Mouse (Mus musculus): ENCODE results near the gene Lrrc49. TPM values are rescaled to one million over a fixed set of nuclear protein-coding genes. Genes with fewer than 3 reads are reported as not detected.
A peak's percentile ranks its signal among the peaks of the same experiment; 100 is the strongest.

Gene Lrrc49
- polyA plus RNA-seq, 1 experiment from 2014 or later: 20.3 TPM

DNA sequence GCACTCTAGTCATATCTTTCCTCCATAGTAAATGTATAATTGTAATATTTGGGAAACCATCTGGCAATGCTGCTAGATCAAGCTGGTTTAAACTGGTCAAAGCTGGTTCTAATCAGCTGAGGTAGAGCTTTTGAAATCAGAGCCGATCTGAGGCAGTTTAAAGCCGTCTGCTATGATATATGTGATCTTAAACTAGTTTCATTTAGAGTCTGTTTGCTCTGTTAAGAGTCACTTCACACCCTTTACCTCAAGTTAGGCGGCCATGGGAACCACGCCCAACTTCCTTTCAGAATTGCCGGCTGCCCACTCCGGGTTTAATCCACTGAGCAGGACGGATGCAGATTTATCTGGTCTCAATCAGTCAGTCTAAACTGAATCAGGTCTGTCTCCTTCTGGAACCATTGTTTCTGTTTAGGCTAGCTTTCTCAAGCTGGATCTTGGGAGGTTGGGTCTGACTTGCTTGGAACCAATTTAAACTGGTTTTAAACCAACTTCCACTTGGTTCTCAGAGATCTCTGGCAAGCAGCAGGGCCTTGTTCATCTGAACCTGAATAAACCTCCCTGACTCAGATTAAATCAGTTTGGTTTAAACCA is 144.4 kb downstream of the Lrrc49 start:
- WGBS: 14% methylated on average over 7 of the region's 7 CpGs
- Histone ChIP-seq H3K9ac (replicated peaks) (no peak overlapping the region), H3K27me3 (no peaks in the 10 kb centered on the region), H3K4me2 (no peak overlapping the region), H3K36me3 (no peaks in the 10 kb centered on the region), H3K27ac (no peak overlapping the region), H3K9me3 (no peaks in the 10 kb centered on the region), H3K4me3 (replicated peaks) (no peak overlapping the region), H3K4me1 (replicated peaks) (peaks cover 7% of the 10 kb centered on the region; the same call in 1 of the 2 replicates)
- no peak for ATAC-seq (ENCODE audit: insufficient number of reproducible peaks, insufficient read depth, low FRiP score, low TSS enrichment, low read depth)

- H3K4me2 ChIP-seq: no peak overlapping the region
- H3K36me3 ChIP-seq: no peaks in the 10 kb centered on the region
- no peak for ATAC-seq (ENCODE audit: insufficient number of reproducible peaks, insufficient read depth, low FRiP score, low TSS enrichment, low read depth)
- H3K4me3 ChIP-seq (replicated peaks): no peak overlapping the region
- 88% methylated on average over 12 of the region's 12 CpGs for whole genome bisulfite sequencing
- H3K9me3 ChIP-seq: no peaks in the 10 kb centered on the region
- peaks cover 15% of the 10 kb centered on the region for H3K4me1 ChIP-seq (replicated peaks)
- no peak overlapping the region for H3K9ac ChIP-seq (replicated peaks)
- H3K27ac ChIP-seq: no peak overlapping the region
- no peaks in the 10 kb centered on the region; the same call in 1 of the 2 replicates for H3K27me3 ChIP-seq
These were observed 157.6 kb downstream of the Lrrc49 start for GRCm38 (mm10) chr9:60530310-60530709.

DNA sequence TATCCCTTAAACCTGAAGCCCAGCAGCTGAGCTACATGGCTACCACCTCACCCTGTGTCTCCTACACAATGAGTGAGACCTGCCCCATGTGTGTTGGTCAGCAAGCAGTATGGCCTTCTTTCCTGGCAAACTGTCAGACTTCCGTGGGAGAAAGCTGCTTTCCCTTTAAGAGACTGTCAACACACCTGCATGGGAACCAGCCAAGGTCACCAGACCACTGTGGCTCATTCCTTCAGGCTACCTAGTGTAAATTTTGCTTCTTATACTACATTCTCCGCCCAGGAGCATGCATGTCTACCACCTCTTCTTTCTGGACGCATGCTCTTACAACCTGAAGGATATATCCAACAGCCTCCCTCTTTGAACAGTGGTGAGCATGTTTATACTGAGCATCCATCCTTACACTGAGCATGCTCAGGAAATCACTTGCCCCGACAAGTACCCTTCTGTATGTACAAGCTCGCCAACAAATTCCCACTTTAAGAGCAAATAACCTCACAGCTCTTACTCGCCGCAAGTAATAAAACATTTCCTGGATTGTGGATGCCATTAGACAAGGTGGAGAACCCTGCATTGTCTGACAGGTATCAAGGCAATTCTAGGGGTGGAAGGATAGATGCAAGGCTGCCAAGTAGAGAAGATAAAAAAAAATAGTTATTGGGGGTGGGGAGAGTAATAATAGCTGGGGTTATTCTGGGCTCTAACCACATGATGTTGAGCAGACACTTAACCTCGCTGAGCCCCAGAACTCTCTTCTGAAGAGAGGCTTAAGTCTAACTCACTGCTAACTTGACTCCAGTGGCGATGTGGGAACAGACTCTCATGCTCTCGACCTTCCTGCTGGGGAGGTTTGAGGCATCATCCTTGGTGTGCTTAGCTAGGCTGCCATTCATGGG is 158.4 kb downstream of the Lrrc49 start:
- Histone ChIP-seq H3K9me3 (no peaks in the 10 kb centered on the region), H3K27ac (no peak overlapping the region), H3K9ac (replicated peaks) (no peak overlapping the region), H3K27me3 (no peaks in the 10 kb centered on the region; the same call in 1 of the 2 replicates), H3K4me2 (no peak overlapping the region), H3K4me1 (replicated peaks) (peaks cover 18% of the 10 kb centered on the region), H3K36me3 (no peaks in the 10 kb centered on the region), H3K4me3 (replicated peaks) (no peak overlapping the region)
- no peak for ATAC-seq (ENCODE audit: insufficient number of reproducible peaks, insufficient read depth, low FRiP score, low TSS enrichment, low read depth)
- WGBS: 65% methylated on average over 10 of the region's 10 CpGs

GRCm38 (mm10) chr9:60528269-60528668 is 159.7 kb downstream of the Lrrc49 start:
- no peak overlapping the region for H3K4me2 ChIP-seq
- ATAC-seq (ENCODE audit: insufficient number of reproducible peaks, insufficient read depth, low FRiP score, low TSS enrichment, low read depth): no peak
- no peak overlapping the region for H3K27ac ChIP-seq
- no peak overlapping the region for H3K4me3 ChIP-seq (replicated peaks)
- H3K9ac ChIP-seq (replicated peaks): no peak overlapping the region
- H3K9me3 ChIP-seq: no peaks in the 10 kb centered on the region
- 86% methylated on average over 3 of the region's 3 CpGs for WGBS
- no peaks in the 10 kb centered on the region for H3K36me3 ChIP-seq
- H3K27me3 ChIP-seq: no peaks in the 10 kb centered on the region; the same call in 1 of the 2 replicates
- H3K4me1 ChIP-seq (replicated peaks): peaks cover 18% of the 10 kb centered on the region

DNA sequence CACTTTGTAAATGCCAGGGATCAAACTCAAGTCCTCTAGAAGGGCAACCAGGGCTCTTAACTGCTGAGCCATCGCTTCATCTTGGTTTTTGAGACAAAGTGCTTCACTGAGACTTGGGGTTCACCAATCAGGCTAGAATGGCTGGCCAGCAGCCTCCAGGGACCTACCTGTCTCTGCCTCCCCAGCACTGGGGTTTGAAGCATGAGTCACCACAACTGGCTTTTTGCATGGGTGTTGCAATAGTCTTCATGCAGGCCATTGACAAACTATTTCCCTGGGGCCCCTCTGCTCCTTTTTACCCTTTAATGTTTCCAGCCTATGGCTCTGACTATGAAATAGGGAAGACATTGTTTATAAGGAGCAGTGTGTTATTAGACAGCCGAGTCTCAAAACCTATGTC is 160.1 kb downstream of the Lrrc49 start:
- H3K36me3 ChIP-seq: no peaks in the 10 kb centered on the region
- 86% methylated on average over 2 of the region's 2 CpGs for WGBS
- H3K4me3 ChIP-seq (replicated peaks): no peak overlapping the region
- H3K9ac ChIP-seq (replicated peaks): no peak overlapping the region
- no peak for ATAC-seq (ENCODE audit: insufficient number of reproducible peaks, insufficient read depth, low FRiP score, low TSS enrichment, low read depth)
- H3K9me3 ChIP-seq: no peaks in the 10 kb centered on the region
- H3K4me1 ChIP-seq (replicated peaks): peaks cover 18% of the 10 kb centered on the region
- H3K27me3 ChIP-seq: peaks cover 2% of the 10 kb centered on the region; the same call in 1 of the 2 replicates
- H3K4me2 ChIP-seq: no peak overlapping the region
- H3K27ac ChIP-seq: no peak overlapping the region

GRCm38 (mm10) chr9:60527051-60527450 is 160.9 kb downstream of the Lrrc49 start:
- 62% methylated on average over 5 of the region's 5 CpGs for WGBS
- no peak overlapping the region for H3K27ac ChIP-seq
- H3K4me1 ChIP-seq (replicated peaks): peaks cover 20% of the 10 kb centered on the region
- no peaks in the 10 kb centered on the region for H3K9me3 ChIP-seq
- no peaks in the 10 kb centered on the region for H3K36me3 ChIP-seq
- H3K9ac ChIP-seq (replicated peaks): no peak overlapping the region
- no peak for ATAC-seq (ENCODE audit: insufficient number of reproducible peaks, insufficient read depth, low FRiP score, low TSS enrichment, low read depth)
- H3K4me3 ChIP-seq (replicated peaks): no peak overlapping the region
- no peak overlapping the region for H3K4me2 ChIP-seq
- H3K27me3 ChIP-seq: peaks cover 8% of the 10 kb centered on the region

DNA sequence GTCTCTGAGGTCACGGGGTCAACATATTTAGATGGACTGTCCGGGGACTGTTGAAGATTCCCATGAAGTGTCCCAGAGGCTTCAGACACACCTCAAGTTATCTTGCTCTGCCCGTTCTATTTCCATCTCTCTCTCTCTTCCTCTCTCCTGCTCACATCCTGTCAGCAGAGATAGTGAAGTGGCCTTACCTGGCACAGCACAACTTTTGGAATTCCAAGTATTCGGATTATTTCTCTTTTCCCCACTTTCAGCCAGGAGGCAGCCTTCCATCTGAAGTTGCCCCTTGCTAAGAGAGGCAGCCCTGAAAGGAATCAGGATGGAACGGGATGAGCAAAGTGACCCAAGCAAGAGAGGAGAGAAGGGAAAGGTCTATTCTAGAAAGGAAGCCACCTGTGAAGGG is 161.8 kb downstream of the Lrrc49 start:
- H3K27me3 ChIP-seq: peaks cover 12% of the 10 kb centered on the region
- no peak overlapping the region for H3K4me3 ChIP-seq (replicated peaks)
- 54% methylated on average over 5 of the region's 5 CpGs for WGBS
- no peak for ATAC-seq (ENCODE audit: insufficient number of reproducible peaks, insufficient read depth, low FRiP score, low TSS enrichment, low read depth)
- peaks cover 24% of the 10 kb centered on the region for H3K4me1 ChIP-seq (replicated peaks)
- no peaks in the 10 kb centered on the region for H3K36me3 ChIP-seq
- H3K9ac ChIP-seq (replicated peaks): no peak overlapping the region
- no peak overlapping the region for H3K4me2 ChIP-seq
- H3K27ac ChIP-seq: no peak overlapping the region
- H3K9me3 ChIP-seq: no peaks in the 10 kb centered on the region

GRCm38 (mm10) chr9:60521806-60522264 is 166.1 kb downstream of the Lrrc49 start, which contains the start of gene Thsd4:
Gene Thsd4, minus strand, starts transcription at chr9:60522046.
- no peak for ATAC-seq (ENCODE audit: insufficient number of reproducible peaks, insufficient read depth, low FRiP score, low TSS enrichment, low read depth)
- no peak within 1 kb of the TSS; the same call in 1 of the 2 replicates for H3K27ac ChIP-seq
- H3K27me3 ChIP-seq: peaks cover 48% of the 10 kb centered on the region

GRCm38 (mm10) chr9:60521143-60521542 is 166.8 kb downstream of the Lrrc49 start:
- Histone ChIP-seq H3K36me3 (no peaks in the 10 kb centered on the region), H3K9ac (replicated peaks) (no peak overlapping the region), H3K4me3 (replicated peaks) (peak overlapping the region; percentile 67), H3K27me3 (peaks cover 53% of the 10 kb centered on the region), H3K4me1 (replicated peaks) (peaks cover 52% of the 10 kb centered on the region), H3K9me3 (no peaks in the 10 kb centered on the region), H3K27ac (no peak overlapping the region), H3K4me2 (peak overlapping the region; percentile 87)
- WGBS: 13% methylated on average over 5 of the region's 5 CpGs
- no peak for ATAC-seq (ENCODE audit: insufficient number of reproducible peaks, insufficient read depth, low FRiP score, low TSS enrichment, low read depth)

More at GRCm38 (mm10) chr9:60521806-60522264, 166.1 kb downstream of the Lrrc49 start, which contains the start of gene Thsd4:
- no peaks in the 10 kb centered on the region for H3K9me3 ChIP-seq
- H3K4me1 ChIP-seq (replicated peaks): peaks cover 52% of the 10 kb centered on the region
- under 1% methylated on average over 46 of the region's 51 CpGs for WGBS
- H3K36me3 ChIP-seq: no peaks in the 10 kb centered on the region
- peak within 1 kb of the TSS; percentile 84 for H3K9ac ChIP-seq (replicated peaks)
- peak within 1 kb of the TSS; percentile 67 for H3K4me3 ChIP-seq (replicated peaks)
- peak within 1 kb of the TSS; percentile 87 for H3K4me2 ChIP-seq

DNA sequence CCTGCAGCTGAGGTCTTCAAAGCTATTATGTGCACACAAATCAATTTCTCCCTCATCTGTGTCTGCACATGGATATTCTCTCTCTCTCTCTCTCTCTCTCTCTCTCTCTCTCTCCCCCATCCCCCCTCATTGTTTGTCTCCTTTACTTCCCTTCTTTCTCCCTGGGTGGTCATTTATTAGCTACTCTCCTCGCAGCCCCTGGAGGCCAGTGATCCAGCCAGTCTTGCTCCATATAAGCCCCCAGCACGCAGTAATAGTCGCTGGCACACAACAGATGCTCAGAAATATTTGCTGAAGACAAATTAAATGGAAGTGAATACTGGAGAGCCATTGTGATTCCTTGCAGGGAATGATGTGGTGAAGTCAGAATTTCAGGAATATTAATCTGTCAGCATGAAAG is 168.4 kb downstream of the Lrrc49 start:
- H3K27ac ChIP-seq: no peak overlapping the region
- WGBS: 9% methylated on average over 3 of the region's 3 CpGs
- H3K4me3 ChIP-seq (replicated peaks): no peak overlapping the region
- peaks cover 6% of the 10 kb centered on the region; the same call in 1 of the 2 replicates for H3K36me3 ChIP-seq
- peaks cover 49% of the 10 kb centered on the region for H3K4me1 ChIP-seq (replicated peaks)
- no peak overlapping the region for H3K9ac ChIP-seq (replicated peaks)
- H3K9me3 ChIP-seq: no peaks in the 10 kb centered on the region
- H3K27me3 ChIP-seq: peaks cover 53% of the 10 kb centered on the region
- peak overlapping the region; percentile 87; the same call in 1 of the 2 replicates for H3K4me2 ChIP-seq
- ATAC-seq (ENCODE audit: insufficient number of reproducible peaks, insufficient read depth, low FRiP score, low TSS enrichment, low read depth): no peak
